Mouse (Mus musculus) limb, embryonic 14.5 days (tissue): Measurements from ENCODE around the gene Dmpk. TPM values are rescaled to one million over a fixed set of nuclear protein-coding genes. Genes with fewer than 3 reads are reported as not detected.

Source experiments
- ATAC-seq: fragments of 200-750 bp; cut with Nextera tagmentation; 2 replicates; pipeline ENCODE4 v1.8.0; 2017; ENCODE audit warnings: low read depth, moderate number of reproducible peaks, moderate TSS enrichment; ENCODE audit not compliant: low FRiP score
- DNase-seq: peaks from one replicate; pipeline ENCODE4 v3.0.0-alpha.2; 2015; ENCODE audit warnings: low spot score
- H3K27ac ChIP-seq: fragments of 300-500 bp; sonication (generic); replicated peaks from 2 replicates; pipeline ENCODE4 v1.5.1; 2014; ENCODE audit warnings: low read depth, mild to moderate bottlenecking, low read length, moderate library complexity, mixed read lengths
- H3K27me3 ChIP-seq: fragments of 300-500 bp; sonication (generic); 2 replicates; pipeline ENCODE4 v1.6.1; 2014; ENCODE audit warnings: low read length, mixed read lengths; ENCODE audit not compliant: control insufficient read depth, insufficient read depth
- H3K36me3 ChIP-seq: fragments of 300-500 bp; sonication (generic); 2 replicates; pipeline ENCODE4 v1.6.1; 2014; ENCODE audit warnings: mild to moderate bottlenecking, low read length, moderate library complexity, mixed read lengths; ENCODE audit not compliant: control insufficient read depth, insufficient read depth
- H3K4me1 ChIP-seq: fragments of 300-500 bp; sonication (generic); 2 replicates; pipeline ENCODE4 v1.6.1; 2014; ENCODE audit warnings: antibody characterized with exemption, low read length, mixed read lengths; ENCODE audit not compliant: control insufficient read depth, insufficient read depth
- H3K4me2 ChIP-seq: fragments of 300-500 bp; sonication (generic); replicated peaks from 2 replicates; pipeline ENCODE4 v1.6.1; 2014; ENCODE audit warnings: low read depth, mild to moderate bottlenecking, low read length, moderate library complexity; ENCODE audit not compliant: severe bottlenecking
- H3K4me3 ChIP-seq: fragments of 300-500 bp; sonication (generic); replicated peaks from 2 replicates; pipeline ENCODE4 v1.5.1; 2014; ENCODE audit warnings: low read length
- H3K9ac ChIP-seq: fragments of 300-500 bp; sonication (generic); 2 replicates; pipeline ENCODE4 v1.6.1; 2014; ENCODE audit warnings: mild to moderate bottlenecking, low read depth, low read length, moderate library complexity; ENCODE audit not compliant: severe bottlenecking
- H3K9me3 ChIP-seq: fragments of 300-500 bp; sonication (generic); 2 replicates; pipeline ENCODE4 v1.6.1; 2016; ENCODE audit warnings: low read length; ENCODE audit not compliant: control insufficient read depth
- POLR2A ChIP-seq: fragments of 200-500 bp; IDR thresholded peaks from 2 replicates; pipeline ENCODE4 v1.8.0; 2012; ENCODE audit warnings: inconsistent platforms, mild to moderate bottlenecking, moderate library complexity, borderline replicate concordance; ENCODE audit not compliant: insufficient read depth, insufficient read length; ENCODE audit errors: extremely low read depth
- WGBS: fragments of 180-500 bp; shearing (Covaris S2); extraction: QIAGEN DNeasy Blood & Tissue Kit; methylation state at CpG from one replicate; pipeline ENCODE4 v1.1.7; 2014; 5-methylcytosine and 5-hydroxymethylcytosine counted together
- polyA plus RNA-seq, 2 experiments: library from polyadenylated mRNA; depleted of rRNA in 1 of 2; stranded (reverse) in 1 of 2; unstranded in 1 of 2; fragments of >200 nt; fragmentation: Nextera tagmentation in 1 of 2; extraction: Ambion mirVana in 1 of 2; gene quantifications; 2 replicates each; pipeline versions ENCODE4 v1.2.1 to v1.2.3; 2012 to 2014

Dmpk gene
- polyA plus RNA-seq, 2 experiments, result 37.1 to 143 TPM

DNA sequence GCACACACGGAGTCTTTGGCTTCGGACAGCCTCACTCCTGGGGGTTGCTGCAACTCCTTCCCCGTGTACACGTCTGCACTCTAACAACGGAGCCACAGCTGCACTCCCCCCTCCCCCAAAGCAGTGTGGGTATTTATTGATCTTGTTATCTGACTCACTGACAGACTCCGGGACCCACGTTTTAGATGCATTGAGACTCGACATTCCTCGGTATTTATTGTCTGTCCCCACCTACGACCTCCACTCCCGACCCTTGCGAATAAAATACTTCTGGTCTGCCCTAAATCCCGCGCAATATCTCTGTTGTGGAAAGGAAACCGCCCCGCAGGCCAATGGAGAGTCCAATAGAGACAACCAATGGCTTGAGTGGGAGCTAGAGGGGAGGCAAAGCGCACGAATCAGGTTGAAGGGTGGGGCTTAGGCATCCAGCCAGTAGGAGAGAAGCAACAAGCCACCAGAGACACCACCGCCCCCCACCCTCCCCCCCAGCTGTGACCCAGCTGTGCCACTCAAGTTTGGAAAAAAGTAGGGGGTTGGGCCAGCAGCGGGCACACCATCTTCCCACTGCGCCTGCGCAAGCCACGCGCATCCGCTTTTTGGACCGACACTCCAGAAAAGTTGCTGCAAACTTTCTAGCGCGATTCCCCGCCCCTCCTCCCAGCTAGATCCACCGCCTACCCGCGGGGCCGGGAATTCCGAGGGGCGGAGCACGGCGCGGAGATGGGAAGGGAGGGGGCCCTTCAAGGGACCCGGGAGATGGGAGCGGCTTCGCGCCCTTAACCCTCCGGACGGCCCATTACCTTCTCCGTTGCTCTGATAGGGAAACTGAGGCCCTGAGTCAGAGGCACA lies 10.1 kb downstream of the Dmpk start:
- Histone ChIP-seq H3K4me2 (peak overlapping the region; percentile 84), H3K4me3 (peak overlapping the region; percentile 79), H3K9ac (peak overlapping the region; percentile 94), H3K9me3 (no peaks in the 10 kb centered on the region), H3K27me3 (no peaks in the 10 kb centered on the region), H3K27ac (peak overlapping the region; percentile 98), H3K4me1 (peaks cover 37% of the 10 kb centered on the region), H3K36me3 (peaks cover 38% of the 10 kb centered on the region)
- ATAC-seq, result peak; percentile 85
- WGBS, result 1% methylated on average over 42 of the region's 45 CpGs
- DNase-seq, result peak; percentile 98
- peak; percentile 85; the same call in 1 of the 2 replicates for TF ChIP-seq POLR2A

DNA sequence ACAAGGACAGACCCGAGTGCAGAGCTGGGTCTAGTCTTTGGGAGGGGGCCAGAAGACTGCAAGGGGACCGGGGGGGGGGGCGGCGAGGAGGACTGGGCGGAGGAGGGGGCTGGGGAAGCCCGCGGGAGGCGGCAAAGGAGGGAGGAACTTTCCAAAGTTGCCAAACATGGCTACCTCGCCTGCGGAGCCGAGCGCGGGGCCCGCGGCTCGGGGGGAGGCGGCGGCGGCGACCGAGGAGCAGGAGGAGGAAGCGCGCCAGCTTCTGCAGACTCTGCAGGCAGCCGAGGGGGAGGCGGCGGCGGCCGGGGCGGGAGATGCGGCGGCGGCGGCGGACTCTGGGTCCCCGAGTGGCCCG lies 10.8 kb downstream of the Dmpk start, which contains the start of gene Six5:
Gene Six5, plus strand, starts transcription at position 124 of the 355 bp plus-strand sequence.
- DNase-seq, result no peak
- no peaks in the 10 kb centered on the region for H3K9me3 ChIP-seq
- peaks cover 33% of the 10 kb centered on the region for H3K36me3 ChIP-seq
- H3K4me3 ChIP-seq, result peak within 1 kb of the TSS; percentile 79
- WGBS, result 0% methylated on average over 9 of the region's 36 CpGs
- peak within 1 kb of the TSS; percentile 98 for H3K27ac ChIP-seq
- H3K4me2 ChIP-seq, result peak within 1 kb of the TSS; percentile 84
- ATAC-seq, result no peak
- H3K27me3 ChIP-seq, result no peaks in the 10 kb centered on the region
- no peak for TF ChIP-seq POLR2A
- H3K9ac ChIP-seq, result peak within 1 kb of the TSS; percentile 94
- H3K4me1 ChIP-seq, result peaks cover 37% of the 10 kb centered on the region

DNA sequence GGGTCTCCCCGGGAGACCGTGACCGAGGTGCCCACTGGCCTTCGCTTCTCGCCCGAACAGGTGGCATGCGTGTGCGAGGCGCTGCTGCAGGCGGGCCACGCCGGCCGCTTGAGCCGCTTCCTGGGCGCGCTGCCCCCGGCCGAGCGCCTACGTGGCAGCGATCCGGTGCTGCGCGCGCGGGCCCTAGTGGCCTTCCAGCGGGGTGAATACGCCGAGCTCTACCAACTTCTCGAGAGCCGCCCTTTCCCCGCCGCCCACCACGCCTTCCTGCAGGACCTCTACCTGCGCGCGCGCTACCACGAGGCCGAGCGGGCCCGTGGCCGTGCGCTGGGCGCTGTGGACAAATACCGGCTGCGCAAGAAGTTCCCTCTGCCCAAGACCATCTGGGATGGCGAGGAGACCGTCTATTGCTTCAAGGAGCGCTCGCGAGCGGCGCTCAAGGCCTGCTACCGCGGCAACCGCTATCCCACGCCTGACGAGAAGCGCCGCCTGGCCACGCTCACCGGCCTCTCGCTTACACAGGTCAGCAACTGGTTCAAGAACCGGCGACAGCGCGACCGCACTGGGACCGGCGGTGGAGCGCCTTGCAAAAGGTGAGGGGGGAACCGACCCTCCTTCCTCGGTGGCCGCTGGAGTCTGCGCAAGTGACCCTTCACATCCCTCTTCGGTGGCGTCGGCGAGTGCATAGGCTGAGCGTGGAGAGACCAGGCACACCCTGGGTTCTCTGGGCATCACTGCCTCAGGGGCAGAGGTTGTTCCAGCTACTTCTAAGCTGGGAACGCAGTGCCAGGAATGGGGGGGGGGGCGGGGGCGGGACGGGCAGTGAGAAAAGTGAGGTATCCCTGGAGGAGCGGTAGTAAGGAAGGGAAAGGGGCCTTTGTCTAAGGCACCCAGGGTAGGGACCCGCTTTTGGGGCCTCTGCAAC lies 11.4 kb downstream of the Dmpk start:
- H3K9ac ChIP-seq, result peak overlapping the region; percentile 94
- no peak for ATAC-seq
- peak overlapping the region; percentile 79 for H3K4me3 ChIP-seq
- peaks cover 31% of the 10 kb centered on the region for H3K36me3 ChIP-seq
- WGBS, result 0% methylated on average over 47 of the region's 87 CpGs
- H3K27ac ChIP-seq, result peak overlapping the region; percentile 98
- TF ChIP-seq POLR2A, result no peak
- DNase-seq, result peak; percentile 47
- H3K4me2 ChIP-seq, result peak overlapping the region; percentile 84
- no peaks in the 10 kb centered on the region for H3K27me3 ChIP-seq
- no peaks in the 10 kb centered on the region for H3K9me3 ChIP-seq
- peaks cover 37% of the 10 kb centered on the region for H3K4me1 ChIP-seq

DNA sequence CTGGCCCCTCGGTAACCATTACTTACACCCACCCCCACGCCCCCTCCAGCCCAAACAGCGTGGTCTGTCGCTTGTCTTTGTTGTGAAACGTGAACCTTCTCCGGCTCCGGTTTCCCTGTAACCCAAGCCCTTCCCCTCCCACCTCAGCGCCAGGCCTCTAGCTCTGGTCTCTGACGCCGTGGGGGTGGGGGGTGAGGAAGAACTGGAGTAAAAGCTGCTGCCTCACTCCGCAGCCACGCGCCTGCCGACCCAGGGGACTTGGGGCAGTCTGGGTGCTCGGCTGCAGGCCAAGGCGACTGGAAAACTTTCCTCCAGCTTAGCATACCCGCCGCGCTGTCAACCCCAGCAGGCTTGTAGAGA lies 12.1 kb downstream of the Dmpk start:
- Histone ChIP-seq H3K36me3 (peaks cover 25% of the 10 kb centered on the region), H3K27ac (peak overlapping the region; percentile 98), H3K27me3 (no peaks in the 10 kb centered on the region), H3K4me1 (peaks cover 37% of the 10 kb centered on the region), H3K9ac (peak overlapping the region; percentile 94), H3K9me3 (no peaks in the 10 kb centered on the region), H3K4me2 (peak overlapping the region; percentile 84), H3K4me3 (peak overlapping the region; percentile 79)
- no peak for TF ChIP-seq POLR2A
- DNase-seq (peak; percentile 83), ATAC-seq (peak; percentile 17)
- 0% methylated on average over 18 of the region's 19 CpGs for WGBS

DNA sequence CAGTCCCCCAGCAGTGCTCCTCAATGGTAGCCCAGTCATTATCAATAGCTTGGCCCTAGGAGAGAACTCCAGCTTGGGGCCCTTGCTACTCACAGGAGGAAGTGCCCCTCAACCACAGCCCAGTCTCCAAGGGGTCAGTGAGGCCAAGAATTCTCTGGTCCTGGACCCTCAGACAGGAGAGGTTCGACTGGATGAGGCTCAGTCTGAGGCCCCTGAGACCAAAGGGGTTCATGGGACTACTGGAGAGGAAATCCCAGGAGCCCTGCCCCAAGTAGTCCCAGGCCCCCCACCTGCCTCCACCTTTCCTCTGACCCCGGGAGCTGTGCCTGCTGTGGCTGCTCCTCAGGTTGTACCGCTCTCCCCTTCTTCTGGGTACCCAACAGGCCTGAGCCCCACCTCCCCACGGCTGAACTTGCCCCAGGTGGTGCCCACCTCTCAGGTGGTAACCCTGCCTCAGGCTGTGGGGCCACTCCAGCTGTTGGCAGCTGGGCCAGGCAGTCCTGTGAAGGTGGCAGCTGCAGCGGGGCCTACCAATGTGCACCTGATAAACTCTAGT lies 12.8 kb downstream of the Dmpk start:
- H3K4me1 ChIP-seq, result peaks cover 36% of the 10 kb centered on the region
- ATAC-seq, result no peak
- DNase-seq, result no peak
- H3K27me3 ChIP-seq, result no peaks in the 10 kb centered on the region
- peaks cover 19% of the 10 kb centered on the region for H3K36me3 ChIP-seq
- H3K9me3 ChIP-seq, result no peaks in the 10 kb centered on the region
- H3K27ac ChIP-seq, result peak overlapping the region; percentile 98
- H3K4me3 ChIP-seq, result peak overlapping the region; percentile 79
- no peak for TF ChIP-seq POLR2A
- peak overlapping the region; percentile 94 for H3K9ac ChIP-seq
- H3K4me2 ChIP-seq, result peak overlapping the region; percentile 84
- WGBS, result 54% methylated on average over 5 of the region's 5 CpGs
